Mouse (Mus musculus) frontal cortex, adult 2 months (tissue): ENCODE results near the gene Acp5. TPM values are rescaled to one million over a fixed set of nuclear protein-coding genes. Genes with fewer than 3 reads are reported as not detected.
"Not testable (repeated sequence)": the region's sequence is repeated elsewhere in the genome, so short reads cannot be mapped to it uniquely, and the experiment has no call there.

Source experiments
- DNase-seq, 2 experiments: peaks; one replicate each; pipeline ENCODE4 v3.0.0; 2022; ENCODE audit warnings: low spot score in 1 of 2; ENCODE audit errors: extremely low spot score in 1 of 2
- polyA plus RNA-seq: library from polyadenylated mRNA; depleted of rRNA; stranded (reverse); fragments of >200 nt; gene quantifications from 2 replicates; pipeline ENCODE4 v1.2.3, GENCODE M21; 2012; rRNA removed

Acp5 gene
- 0.60 and 1.6 TPM in 2 replicates for polyA plus RNA-seq

DNA sequence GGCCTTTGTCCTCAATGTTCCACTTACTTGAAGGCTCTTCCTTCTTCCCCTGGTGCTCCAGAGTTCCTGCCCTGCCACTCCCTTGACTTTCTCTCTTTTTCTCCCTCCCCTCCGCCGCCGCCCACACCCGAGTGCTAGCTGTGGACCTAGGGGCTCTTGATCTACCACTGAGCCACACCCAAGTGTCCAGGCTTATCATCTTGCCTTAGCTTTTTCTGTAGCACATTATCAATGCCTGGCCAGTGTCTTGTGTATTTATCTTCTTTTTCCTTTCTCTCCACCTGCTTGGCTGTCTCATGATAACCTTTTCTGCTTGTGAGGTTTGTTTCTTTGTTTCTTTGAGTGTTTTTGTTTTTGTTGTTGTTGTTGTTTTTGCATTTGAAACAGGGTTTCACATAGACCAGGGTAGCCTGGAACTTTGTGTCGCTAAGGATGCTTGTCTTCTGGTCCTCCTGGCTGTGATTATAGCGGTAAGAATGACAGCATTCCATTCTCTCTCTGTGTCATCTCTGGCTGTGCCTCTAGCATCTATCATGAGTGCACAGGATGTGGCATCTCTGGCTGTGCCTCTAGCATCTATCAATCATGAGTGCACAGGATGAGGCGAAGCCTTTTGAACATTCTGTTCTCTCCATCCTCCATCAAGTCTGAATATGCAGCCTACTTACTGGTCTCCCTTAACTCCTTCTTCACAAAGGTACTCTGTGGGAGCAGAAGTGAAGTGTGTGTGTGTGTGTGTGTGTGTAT is at the start of gene Acp5:
Acp5 (minus strand) TSS at position 68 of the 747 bp plus-strand sequence.
- no peak for DNase-seq

DNA sequence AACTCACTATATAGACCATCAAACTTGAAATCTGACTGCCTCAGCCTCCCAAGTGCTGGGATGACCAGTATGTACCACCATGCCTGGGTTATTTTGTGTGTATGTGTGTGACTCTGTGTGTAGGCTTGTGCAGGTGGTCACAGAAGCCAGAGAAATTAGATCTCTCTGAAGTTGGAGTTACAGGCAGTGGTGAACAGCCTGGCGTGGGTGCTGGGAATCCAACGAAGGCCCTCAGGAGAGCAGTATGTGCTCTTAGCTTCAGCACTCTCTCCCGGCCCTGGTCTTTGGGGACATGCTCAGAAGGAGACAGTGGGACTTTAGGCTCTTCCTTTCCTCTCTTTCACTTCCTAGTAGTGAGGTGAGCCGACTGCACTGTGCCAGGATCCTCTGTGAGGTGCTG is 36.8 kb upstream of the Acp5 start:
- DNase-seq: no peak

DNA sequence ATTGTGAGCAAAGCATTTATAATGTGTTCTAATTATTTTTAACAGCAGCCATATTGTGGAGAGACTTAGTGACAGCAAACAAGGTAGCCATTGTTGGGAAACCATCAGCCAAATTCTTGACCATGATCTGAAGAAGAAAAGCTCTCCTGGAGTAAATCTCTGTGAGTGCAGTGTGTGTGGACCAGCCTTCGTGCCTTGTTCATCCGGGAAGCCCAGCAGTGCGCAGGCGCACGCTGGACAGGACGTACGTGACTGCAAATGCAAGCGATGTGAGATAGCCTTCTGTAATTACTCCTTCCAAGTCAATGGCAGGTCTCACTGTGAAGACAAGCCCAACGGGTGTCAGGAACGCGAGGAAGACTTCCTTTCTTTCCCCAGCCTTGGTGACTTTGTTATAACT is 33.8 kb upstream of the Acp5 start:
- no peak for DNase-seq

DNA sequence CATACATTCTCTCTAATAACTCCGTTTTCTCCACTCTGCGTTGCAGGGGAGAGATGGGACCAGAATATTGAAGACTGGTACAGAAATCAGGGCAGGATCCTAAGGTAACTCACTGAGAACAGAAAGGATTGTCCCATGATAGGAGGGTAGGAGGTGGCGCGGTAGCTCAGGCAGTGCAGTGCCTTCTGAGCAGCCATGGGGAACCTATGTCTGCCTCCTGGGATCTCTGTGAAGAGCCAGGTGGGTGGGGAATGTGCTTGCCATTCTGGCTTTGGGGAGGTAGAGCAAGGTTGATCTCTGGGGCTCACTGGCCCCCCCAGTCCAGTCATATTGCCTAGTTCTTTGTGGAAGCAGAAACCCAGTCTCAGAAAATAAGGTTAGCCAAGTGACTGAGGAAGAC is 32.2 kb upstream of the Acp5 start:
- DNase-seq: no peak

DNA sequence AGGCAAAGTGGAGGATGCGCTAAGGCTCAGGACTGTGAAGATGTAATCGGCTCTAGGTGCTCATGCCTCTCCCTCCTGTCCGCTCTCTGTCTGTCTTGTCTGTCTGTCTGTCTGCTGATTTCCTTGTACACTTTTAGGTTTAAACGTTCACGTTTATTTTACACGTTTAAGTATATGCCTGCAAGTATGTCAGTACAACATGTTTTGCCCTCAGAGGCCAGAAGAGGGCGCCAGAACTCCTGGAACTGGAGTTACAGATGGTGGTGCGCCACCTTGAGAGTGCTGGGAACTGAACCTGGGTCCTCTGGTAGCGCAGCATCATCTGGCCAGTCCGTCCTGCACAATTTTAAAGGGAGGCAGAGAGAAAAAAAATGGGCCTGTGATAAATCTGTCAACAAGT is 31.2 kb upstream of the Acp5 start:
- no peak for DNase-seq

DNA sequence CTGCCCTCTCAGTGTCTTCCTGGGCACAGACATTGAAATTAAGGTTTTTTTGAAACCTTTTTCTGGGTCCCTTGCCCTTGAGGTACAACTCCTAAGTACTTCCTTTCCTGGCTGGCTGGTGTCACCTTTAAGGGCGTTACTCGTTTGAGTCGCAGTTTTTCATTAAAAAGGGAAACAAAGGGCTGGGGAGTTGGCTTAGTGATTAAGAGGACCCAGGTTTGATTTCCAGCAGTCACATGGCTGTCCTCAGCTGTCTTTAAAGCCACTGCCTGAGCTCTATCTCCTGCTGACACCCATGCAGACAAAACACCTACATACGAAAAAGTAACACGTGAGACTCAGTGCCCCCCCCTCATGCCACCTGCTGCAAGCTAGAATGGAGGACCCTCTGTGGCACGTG is 30.5 kb upstream of the Acp5 start:
- no peak for DNase-seq

DNA sequence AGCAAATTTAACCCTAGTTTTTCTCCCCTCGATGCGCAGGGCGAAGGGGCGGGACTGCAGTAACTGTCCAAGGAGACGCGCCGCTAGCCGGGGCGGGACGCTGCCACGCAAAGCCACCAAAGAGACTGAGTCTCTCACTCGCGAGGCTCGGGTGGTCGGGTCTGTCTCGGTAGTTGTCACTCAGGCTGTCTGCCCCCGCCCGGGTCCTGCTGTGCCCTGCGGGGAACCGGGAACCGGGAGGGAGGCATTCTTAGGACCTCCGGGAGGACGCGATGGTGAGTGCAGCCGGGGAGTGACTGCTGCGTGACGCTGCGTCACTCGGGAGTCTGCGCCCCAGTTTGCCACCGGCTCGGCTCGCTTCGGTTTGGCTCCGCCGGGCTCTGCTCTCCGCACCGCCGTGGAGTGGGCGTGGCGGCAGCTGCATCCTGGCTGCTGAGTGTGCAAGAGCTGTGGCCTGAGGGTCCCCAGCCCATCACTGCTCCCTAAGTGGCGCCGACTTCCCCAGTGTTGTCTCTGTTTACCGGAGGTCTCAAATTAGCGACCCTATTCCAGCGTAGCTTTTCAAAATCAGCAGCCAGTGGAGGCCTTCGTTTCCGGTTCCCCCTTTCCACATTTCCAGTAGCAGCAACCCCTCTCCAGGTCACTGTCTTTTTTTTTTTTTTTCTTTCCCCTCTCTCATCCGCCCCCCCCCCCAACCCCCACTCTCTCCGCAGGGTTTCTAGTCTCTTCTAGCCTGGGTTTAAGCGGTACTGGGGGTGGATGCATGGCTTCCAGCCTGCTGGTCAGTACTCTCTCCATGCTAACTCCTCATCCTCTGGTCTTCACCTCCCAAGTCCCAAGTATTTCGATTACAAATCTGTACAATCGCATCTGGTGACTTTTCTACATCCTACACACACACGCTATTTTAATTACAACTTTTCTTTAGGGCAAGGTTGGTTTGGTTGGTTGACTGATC is 29.5 kb upstream of the Acp5 start:
- DNase-seq: peak in 1 of 2 experiments; percentile 56

DNA sequence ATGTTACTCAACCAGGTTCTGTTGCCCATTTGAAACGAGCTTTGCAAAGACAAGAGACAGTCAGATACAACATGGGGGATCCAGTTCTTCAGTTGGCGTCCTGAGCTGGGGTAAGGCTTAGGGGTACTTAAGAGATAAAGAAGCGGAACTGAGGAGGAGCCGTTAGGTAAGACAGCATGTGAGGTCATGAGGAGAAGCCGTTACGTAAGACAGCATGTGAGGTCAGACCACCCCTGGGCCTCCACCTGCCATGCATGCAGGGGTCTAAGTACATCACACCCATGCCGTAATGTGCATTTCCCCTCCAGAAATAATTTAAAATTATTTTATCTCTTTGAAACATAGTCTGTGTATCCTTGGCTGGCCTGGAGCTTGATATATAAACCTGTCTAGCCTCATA is 27.4 kb upstream of the Acp5 start:
- DNase-seq: no peak

DNA sequence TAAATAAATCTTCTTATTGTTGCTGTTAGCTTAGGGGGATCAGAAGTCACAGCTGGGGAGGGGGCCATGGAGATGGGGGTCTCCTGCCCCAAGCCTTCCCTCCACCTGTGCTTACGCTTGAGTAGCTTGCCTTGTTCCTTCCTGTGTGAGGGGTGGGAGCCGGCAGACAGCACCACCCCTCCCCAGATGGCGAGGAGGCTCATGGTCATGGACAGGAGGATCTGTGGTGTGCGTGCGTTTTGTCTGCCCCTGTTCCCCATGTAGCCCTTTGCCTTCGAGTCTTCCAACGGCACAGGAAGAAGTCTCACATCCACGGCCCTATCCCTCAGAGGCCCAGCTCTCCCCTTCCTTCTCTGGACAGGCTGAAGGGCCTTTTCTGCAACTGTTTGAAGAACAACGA is 26.8 kb upstream of the Acp5 start:
- no peak for DNase-seq

DNA sequence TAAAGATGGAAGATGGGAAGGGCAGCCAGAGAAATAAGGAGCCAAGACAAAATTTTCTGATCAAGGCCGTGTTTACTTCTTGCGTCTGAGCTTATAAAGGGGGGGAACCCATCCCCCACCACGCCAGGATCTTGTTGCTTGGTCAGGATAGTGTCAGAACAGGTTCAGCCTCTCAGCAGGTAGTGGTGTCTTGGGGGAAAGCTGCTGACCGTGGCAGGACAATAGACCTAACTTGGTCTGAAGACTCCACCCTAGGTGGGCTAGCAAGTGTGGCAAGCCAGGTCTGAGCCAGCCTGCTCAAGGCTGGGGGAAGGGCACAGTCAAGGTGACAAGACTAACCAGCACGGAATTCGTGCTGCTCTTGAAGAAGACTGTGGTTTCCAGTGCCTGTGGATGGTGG is 25.8 kb upstream of the Acp5 start:
- DNase-seq: no peak

DNA sequence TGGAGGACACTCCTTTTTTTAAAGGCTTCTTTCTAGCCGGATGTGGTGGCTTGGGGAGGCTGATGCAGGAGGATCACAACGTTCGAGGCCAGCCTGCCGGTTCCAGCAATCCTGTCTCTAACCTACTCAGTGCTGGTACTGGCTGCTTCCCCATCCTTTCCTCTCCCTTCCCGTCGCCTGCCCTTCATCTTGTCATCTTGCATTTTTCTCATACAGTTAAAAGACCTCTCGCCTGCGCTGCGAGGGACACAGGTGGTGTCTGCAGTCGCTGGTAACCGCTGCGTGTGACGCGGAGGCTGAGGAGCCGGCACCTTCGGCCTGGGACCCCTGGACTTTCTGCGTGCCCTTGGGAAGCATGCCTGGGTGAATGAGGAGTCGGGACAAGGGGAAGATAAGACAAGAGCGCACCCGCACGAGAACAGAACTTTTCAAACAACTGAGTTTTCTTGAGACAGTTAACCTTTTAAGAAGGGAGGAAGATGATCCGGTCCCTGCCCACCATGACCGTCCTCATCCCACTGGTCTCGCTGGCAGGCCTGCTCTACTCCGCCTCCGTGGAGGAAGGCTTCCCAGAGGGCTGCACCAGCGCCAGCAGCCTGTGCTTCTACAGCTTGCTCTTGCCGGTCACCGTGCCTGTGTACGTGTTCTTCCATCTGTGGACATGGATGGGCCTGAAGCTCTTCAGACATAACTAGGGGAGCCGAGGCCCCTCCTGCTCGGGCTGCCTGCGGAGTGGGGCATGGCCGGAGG is 22.2 kb upstream of the Acp5 start:
- peak in 1 of 2 experiments; percentile 8 for DNase-seq

DNA sequence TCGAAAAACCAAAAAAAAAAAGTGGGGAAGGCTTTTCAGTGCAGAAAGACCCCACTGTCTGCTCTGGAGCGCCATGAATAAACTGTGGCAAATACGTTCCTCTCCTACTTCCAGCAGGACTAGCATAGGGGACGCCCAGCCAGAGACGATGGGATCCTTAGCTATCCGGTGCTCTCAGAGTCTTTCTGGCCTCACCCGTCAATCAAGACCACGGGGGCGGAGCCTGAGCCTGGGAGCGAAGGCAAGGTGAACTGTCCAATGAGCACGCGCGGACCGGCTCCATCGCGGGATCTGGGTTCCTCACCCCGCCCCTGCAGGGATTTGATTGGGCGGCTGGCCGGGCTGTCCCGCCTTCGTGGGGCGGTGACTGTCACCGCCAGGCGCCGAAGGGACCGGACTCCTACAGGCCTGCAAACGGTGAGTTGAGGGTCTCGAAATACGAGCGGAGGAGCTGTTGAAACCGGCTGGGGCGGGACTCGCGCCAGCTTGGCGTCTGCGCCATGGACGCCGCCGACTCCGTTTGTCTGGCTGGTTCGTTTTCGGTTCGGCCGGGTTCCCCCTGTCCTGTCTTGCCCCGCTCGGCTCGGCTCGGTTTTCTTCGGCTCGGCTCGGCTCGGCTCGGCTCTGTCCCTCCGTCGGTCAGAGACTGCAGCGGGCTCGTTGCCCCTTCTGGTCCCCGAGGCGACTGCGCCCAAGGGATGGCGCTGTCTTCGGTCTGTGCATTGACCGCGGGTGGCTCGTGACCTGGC is 21.2 kb upstream of the Acp5 start, which contains the start of gene Pigyl:
Pigyl (plus strand) TSS at position 350 of the 749 bp plus-strand sequence.
- DNase-seq: peak; percentile 94 to 98

DNA sequence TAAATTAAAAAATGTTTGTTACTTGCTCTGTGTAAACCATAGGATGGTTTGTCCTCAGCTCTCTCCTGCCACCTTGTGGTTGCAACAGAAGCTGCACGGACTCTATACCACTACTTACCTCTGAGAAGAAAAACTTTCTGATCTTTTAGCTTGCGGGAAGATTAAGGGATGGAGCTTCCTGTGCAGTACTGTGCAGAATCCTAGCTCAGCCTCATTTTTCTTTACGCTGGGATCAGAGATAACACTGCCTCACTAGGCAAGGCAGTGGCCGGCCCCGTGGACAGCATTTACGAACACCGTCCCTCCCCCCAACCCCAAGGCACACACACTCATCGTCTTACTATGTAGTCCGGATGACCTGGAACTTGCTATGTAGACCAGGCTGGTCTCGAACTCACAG is 20.1 kb upstream of the Acp5 start:
- DNase-seq: peak in 1 of 2 experiments; percentile 88

DNA sequence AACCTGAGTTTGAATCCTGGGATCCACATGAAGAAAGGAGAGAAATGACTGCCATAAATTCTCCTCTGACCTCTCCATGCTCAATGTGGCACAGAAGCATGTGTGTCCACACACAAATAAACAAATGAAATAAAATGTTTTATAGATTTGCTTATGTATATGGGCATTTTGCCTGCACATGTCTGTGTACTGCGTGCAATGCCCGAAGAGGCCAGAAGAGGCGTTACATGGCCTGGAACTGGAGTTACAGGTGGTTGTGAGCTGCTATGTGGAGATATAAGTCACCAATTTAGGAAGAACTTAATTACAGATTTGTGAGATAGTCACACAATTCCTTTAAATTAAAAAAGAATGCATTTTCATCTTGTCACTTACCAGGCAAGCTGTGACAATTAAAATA is 18.3 kb upstream of the Acp5 start:
- DNase-seq: no peak

DNA sequence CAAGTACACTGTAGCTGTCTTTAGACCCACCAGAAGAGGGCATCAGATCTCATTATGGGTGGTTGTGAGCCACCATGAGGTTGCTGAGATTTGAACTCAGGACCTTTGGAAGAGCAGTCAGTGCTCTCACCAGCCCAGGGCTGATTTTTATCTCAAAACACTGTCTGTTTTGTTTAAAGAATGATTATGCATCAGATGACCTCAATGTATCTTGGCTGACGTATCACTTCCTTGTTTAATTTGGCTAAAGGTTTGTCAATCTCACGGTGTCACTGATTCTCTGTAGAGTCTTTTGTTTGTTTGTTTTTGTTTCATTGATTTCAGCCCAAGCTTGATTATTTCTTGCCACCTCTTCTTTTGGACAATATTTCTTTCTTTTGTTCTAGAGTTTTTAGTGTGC is 15.4 kb upstream of the Acp5 start:
- no peak for DNase-seq

DNA sequence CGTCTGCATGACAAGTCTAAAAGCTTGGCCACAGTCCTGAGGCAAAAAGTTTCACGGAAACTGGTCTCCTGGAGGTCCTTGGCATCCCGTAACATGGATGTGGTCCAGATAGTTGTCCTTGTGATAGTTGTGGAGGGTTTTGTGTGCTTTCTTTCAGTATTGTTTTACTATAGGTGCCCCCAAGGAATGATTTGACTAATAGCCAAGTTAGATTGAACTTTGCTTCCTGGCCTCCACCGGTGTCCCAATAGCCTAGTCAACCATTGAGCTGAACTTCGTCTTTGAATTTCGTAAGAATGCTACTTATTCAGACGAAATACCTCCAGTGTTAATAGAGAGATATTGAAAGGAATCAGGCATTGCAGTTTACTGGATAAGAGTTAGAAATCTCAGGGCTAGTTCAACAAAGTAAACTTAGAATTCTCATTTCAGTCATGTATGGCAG is 14.8 kb upstream of the Acp5 start:
- not testable (repeated sequence) for DNase-seq

DNA sequence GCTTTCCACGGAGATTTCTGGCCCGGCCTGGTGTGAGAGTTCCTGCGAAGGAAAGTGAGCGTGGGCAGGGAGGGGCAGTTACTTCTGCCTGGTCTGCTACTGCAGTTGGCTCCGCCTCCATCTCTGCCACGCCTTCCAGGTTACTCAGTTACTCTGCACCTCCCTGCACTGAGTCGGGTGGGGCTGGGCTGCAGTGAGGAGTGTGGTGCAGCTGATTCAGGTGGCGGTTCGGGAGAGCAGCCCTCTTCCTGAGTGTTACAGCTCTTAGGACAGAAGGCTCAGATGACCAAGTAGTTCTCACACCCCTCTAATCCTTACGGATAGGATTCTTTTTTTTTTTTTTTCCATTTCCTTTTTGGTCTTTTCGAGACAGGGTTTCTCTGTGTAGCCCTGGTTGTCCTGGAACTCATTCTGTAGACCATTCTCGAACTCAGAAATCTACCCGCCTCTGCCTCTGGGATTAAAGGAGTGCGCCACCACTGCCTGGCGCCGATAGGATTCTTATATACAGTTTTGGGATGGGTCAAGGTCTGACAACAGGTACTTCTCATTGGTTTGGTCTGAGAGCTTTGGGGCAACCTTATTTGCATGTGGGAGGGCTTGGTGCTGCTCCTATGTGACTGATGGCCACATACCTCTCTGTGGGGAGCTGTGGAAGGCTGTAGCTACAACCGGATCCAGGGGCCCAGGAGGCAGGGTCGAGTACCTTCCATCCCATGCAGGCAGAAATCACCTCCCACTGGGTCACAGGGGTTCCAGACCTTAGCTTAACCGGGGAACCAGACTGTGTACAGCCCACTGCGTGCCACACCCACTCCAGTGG is 14.1 kb upstream of the Acp5 start:
- no peak for DNase-seq

DNA sequence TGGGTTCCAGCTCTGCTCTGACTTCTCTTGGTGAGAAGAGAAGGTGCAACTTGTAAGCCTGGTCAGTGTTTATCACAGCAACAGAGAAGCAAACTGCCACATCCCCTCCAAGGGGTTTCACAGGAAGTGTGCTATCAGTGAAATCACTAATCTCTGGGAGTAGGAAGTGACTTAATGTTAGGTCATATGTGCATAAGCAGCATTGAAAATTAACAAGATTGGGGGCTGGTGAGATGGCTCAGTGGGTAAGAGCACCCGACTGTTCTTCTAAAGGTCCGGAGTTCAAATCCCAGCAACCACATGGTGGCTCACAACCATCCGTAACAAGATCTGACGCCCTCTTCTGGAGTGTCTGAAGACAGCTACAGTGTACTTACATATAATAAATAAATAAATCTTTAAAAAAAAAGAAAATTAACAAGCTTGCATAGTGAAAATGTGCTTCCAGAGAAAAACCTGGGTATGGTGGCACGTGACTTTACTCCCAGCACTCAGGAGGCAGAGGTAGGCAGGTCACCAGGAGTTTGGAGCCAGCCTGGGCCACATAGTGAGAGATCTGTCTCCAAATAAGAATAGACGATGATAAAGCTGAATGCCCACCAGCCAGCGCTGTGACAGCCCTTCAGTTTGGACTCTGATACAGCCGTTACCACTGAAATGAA is 8.9 kb upstream of the Acp5 start:
- no peak for DNase-seq
